ENCODE assay signal across 17 mouse cellular contexts in the genomic region with DNA sequence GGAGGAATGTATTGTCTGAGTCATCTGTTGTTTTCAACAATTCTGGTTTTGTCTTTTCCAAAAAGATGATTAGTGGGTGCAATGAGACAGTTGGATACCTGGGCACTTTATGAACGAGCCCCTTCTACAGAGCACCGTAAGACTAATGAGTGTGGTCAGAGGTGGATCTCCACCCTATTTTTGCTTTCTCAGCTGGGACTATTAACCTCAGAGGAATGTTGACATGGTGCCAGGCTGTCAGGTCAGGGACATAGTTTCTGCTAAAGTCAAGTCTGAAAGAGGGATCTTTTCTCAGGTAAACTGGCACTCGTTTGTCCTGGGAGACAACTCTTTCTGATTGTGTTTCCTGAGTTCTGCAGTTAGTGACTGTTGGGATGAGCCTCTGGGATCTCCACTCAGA. TPM values are rescaled to one million over a fixed set of nuclear protein-coding genes. Genes with fewer than 3 reads are reported as not detected.
DNase-seq lines count a peak whose midpoint lies in the region; ATAC-seq and TF ChIP-seq lines count a peak whose summit lies in the region.
"Had no signal": no experiment of that assay in that cellular context is flagged by ENCODE, and none has a peak within 500 bp of the region (broad histone marks: within the 10 kb centered on the region; RNA-seq: fewer than 3 reads in every experiment).

No protein-coding gene starts in this region.

- TF ChIP-seq POLR2A in liver, adult 2 months (IDR thresholded peaks at IDR 0.05; ENCODE audit: extremely low read depth, insufficient read depth, low read length) = no peak

- no peaks in the 10 kb centered on the region for H3K79me2 ChIP-seq in liver, adult 2 months (ENCODE audit: control insufficient read depth, insufficient read depth, low read length)

- H3K4me3 ChIP-seq in liver, adult 2 months (ENCODE audit: insufficient read depth, low read depth, low read length) = no peak overlapping the region
- H3K4me3 ChIP-seq in liver, embryonic 12.5 days = no peak overlapping the region
- H3K4me3 ChIP-seq: forebrain, embryonic 15.5 days; heart, embryonic 13.5 days; hindbrain, embryonic 13.5 days; limb, embryonic 13.5 days; midbrain, embryonic 10.5 days had no signal

- peaks cover 14% of the 10 kb centered on the region for H3K4me1 ChIP-seq in liver, adult 2 months (ENCODE audit: control insufficient read depth, insufficient read depth, low read length)
- 0 out of 2 replicates have a peak, but pooled peaks cover under 1% of the 10 kb centered on the region for H3K4me1 ChIP-seq in liver, embryonic 12.5 days
- H3K4me1 ChIP-seq: forebrain, embryonic 15.5 days had no signal

- no peak overlapping the region for H3K9ac ChIP-seq in liver, adult 2 months (ENCODE audit: low read depth, low read length)
- H3K9ac ChIP-seq in liver, embryonic 12.5 days = no peak overlapping the region
- H3K9ac ChIP-seq: forebrain, embryonic 15.5 days; heart, embryonic 13.5 days; hindbrain, embryonic 13.5 days; limb, embryonic 13.5 days; lung, embryonic 14.5 days had no signal

- H3K27me3 ChIP-seq in liver, adult 2 months (ENCODE audit: control insufficient read depth, insufficient read depth, low read length) = no peaks in the 10 kb centered on the region
- no peaks in the 10 kb centered on the region for H3K27me3 ChIP-seq in liver, embryonic 12.5 days (replicated peaks)
- H3K27me3 ChIP-seq: forebrain, embryonic 15.5 days; heart, embryonic 13.5 days; hindbrain, embryonic 13.5 days; limb, embryonic 13.5 days had no signal

- WGBS in liver, adult 2 months = 18% methylated on average over 3 of the region's 3 CpGs
- 77% methylated on average over 3 of the region's 3 CpGs for WGBS in liver, embryonic 12.5 days (ENCODE audit: insufficient replicate concordance)

- peak; percentile 73 to 90 for DNase-seq in adrenal gland, adult (ENCODE audit: inconsistent age in 2 of 2, low spot score in 1 of 2)
- DNase-seq in adrenal gland, postnatal 4 days (ENCODE audit: low spot score in 2 of 2) = no peak
- peak; percentile 78 for DNase-seq in liver, adult 2 months (ENCODE audit: extremely low read depth, low read depth, low spot score)
- peak; percentile 68 to 77 for DNase-seq in adrenal gland, postnatal 36 days
- DNase-seq in kidney, postnatal 4 days = peak; percentile 22 to 40
- DNase-seq in right cerebral cortex, postnatal 14 days = no peak
- DNase-seq in embryo, embryonic 10 days (ENCODE audit: low spot score) = no peak
- DNase-seq: cerebellum, adult 18-20 months; lung, embryonic 14.5 days; thymus, adult 2 months had no signal

- peaks cover 12% of the 10 kb centered on the region for H3K36me3 ChIP-seq in liver, adult 2 months (ENCODE audit: control insufficient read depth, insufficient read depth, low read length)
- H3K36me3 ChIP-seq in liver, embryonic 12.5 days = peaks cover 14% of the 10 kb centered on the region
- H3K36me3 ChIP-seq: forebrain, embryonic 15.5 days had no signal

- no peak for ATAC-seq in liver, embryonic 12.5 days
- ATAC-seq: forebrain, embryonic 15.5 days; intestine, postnatal 0 days had no signal

- H3K27ac ChIP-seq in liver, adult 2 months (replicated peaks; ENCODE audit: insufficient read depth, low read depth, low read length) = no peak overlapping the region
- no peak overlapping the region for H3K27ac ChIP-seq in liver, embryonic 12.5 days
- H3K27ac ChIP-seq: forebrain, embryonic 15.5 days; heart, embryonic 13.5 days; hindbrain, embryonic 13.5 days; limb, embryonic 13.5 days; midbrain, embryonic 10.5 days had no signal

- H3K4me2 ChIP-seq in liver, embryonic 12.5 days = no peak overlapping the region
- H3K4me2 ChIP-seq: forebrain, embryonic 15.5 days; heart, embryonic 13.5 days; hindbrain, embryonic 13.5 days; limb, embryonic 13.5 days; lung, embryonic 14.5 days had no signal

- H3K9me3 ChIP-seq in liver, embryonic 12.5 days (replicated peaks) = no peaks in the 10 kb centered on the region
- H3K9me3 ChIP-seq: forebrain, embryonic 15.5 days; heart, embryonic 13.5 days; hindbrain, embryonic 13.5 days; limb, embryonic 13.5 days; midbrain, embryonic 10.5 days had no signal

- TF ChIP-seq CTCF in liver, adult 2 months (IDR thresholded peaks at IDR 0.05; ENCODE audit: low read depth, low read length) = no peak

RNA-seq across cellular contexts. Expression of gene Mtmr11, which starts 26.8 kb away (rescaled TPM):
- 10 to 100 TPM; 15.0 to 22.2 TPM for total RNA-seq in adrenal gland, postnatal 4 days (2021)
- total RNA-seq in liver, adult 2 months (2014; rRNA removed) = 1.2 and 1.4 TPM in 2 replicates
- 1.1 and 2.8 TPM in 2 replicates for polyA plus RNA-seq in liver, adult 2 months (2012; rRNA removed)
- 2.4 and 3.9 TPM in 2 replicates for polyA plus RNA-seq in liver, embryonic 12.5 days (2016; fragmentation: Nextera tagmentation; extraction: Ambion mirVana)
- total RNA-seq in adrenal gland, postnatal 36 days (2021) = 10 to 100 TPM; 15.6 to 31.5 TPM

RNA-seq across cellular contexts. Expression of gene Otud7b, which starts 30.7 kb away (rescaled TPM):
- 10 to 100 TPM; 35.4 to 43.6 TPM for total RNA-seq in adrenal gland, postnatal 4 days (2021)
- 8.9 and 11.9 TPM in 2 replicates for total RNA-seq in liver, adult 2 months (2014; rRNA removed)
- 5.9 and 6.8 TPM in 2 replicates for polyA plus RNA-seq in liver, adult 2 months (2012; rRNA removed)
- polyA plus RNA-seq in liver, embryonic 12.5 days (2016; fragmentation: Nextera tagmentation; extraction: Ambion mirVana) = 10.8 and 12.7 TPM in 2 replicates
- total RNA-seq in adrenal gland, postnatal 36 days (2021) = 10 to 100 TPM; 34.5 to 39.3 TPM

RNA-seq across cellular contexts. Expression of gene Sf3b4, which starts 37.1 kb away (rescaled TPM):
- 10 to 100 TPM; 68.9 to 76.8 TPM for total RNA-seq in adrenal gland, postnatal 4 days (2021)
- 2.7 and 5.2 TPM in 2 replicates for total RNA-seq in liver, adult 2 months (2014; rRNA removed)
- 23.5 and 29.7 TPM in 2 replicates for polyA plus RNA-seq in liver, adult 2 months (2012; rRNA removed)
- 135 and 142 TPM in 2 replicates for polyA plus RNA-seq in liver, embryonic 12.5 days (2016; fragmentation: Nextera tagmentation; extraction: Ambion mirVana)
- total RNA-seq in adrenal gland, postnatal 36 days (2021) = 10 to 100 TPM; 53.6 to 57.9 TPM

RNA-seq across cellular contexts. Expression of gene Sv2a, which starts 45.9 kb away (rescaled TPM):
- 10 to 100 TPM; 18.1 to 24.7 TPM for total RNA-seq in adrenal gland, postnatal 4 days (2021)
- total RNA-seq in liver, adult 2 months (2014; rRNA removed) = under 0.01 and 0.07 TPM in 2 replicates
- 0.04 and 0.66 TPM in 2 replicates for polyA plus RNA-seq in liver, adult 2 months (2012; rRNA removed)
- polyA plus RNA-seq in liver, embryonic 12.5 days (2016; fragmentation: Nextera tagmentation; extraction: Ambion mirVana) = 1.1 and 1.4 TPM in 2 replicates
- 1 to 10 TPM; 5.5 to 7.5 TPM for total RNA-seq in adrenal gland, postnatal 36 days (2021)

Comparison
In these comparisons a context has a peak if more than half of its experiments do, and no peak if none do; other contexts are left out.
1. DNase-seq: peak in adrenal gland, adult (2 of 2), liver, adult 2 months (single experiment), adrenal gland, postnatal 36 days (2 of 2) and kidney, postnatal 4 days (2 of 2); none in adrenal gland, postnatal 4 days (0 of 2), right cerebral cortex, postnatal 14 days (single experiment) and embryo, embryonic 10 days (single experiment).